Mouse (Mus musculus) ovary, adult 2 months (tissue): ENCODE data around the gene Gm17727. TPM values are rescaled to one million over a fixed set of nuclear protein-coding genes. Genes with fewer than 3 reads are reported as not detected.

Experiments
- polyA plus RNA-seq: library from polyadenylated mRNA; depleted of rRNA; stranded (reverse); fragments of >200 nt; gene quantifications from 2 replicates; pipeline ENCODE4 v1.2.3, GENCODE M21; 2012; rRNA removed

The Gm17727 gene
- not detected in 2 replicates for polyA plus RNA-seq

DNA sequence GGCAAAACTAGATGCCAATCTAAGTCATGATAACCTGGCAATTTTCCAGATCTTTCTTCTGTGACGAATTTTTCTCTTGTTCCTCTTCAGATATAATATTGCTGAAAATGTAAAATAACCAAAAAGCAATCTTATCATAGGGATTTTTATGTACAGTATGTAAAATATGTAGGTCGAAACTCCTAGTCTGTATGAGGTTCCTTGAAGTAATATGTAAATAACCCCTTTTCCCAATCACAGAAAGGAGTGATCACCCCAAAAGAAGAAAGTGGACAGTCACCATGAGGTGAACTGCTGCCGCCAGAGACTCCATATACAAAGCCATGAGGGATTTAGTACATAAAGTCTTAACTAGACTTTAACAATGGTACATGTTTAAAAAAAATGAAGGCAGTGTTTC is at the start of gene Gm17727:
Gene Gm17727 (minus strand): TSS at position 101 of the 400 bp plus-strand sequence.

GRCm38 (mm10) chr9:35790001-35790400 is 12.1 kb upstream of the Gm17727 start, which contains the start of the genes Gm27235 and D730048I06Rik:
Gene Gm27235 (minus strand): TSS chr9:35790101.
Gene D730048I06Rik (minus strand): TSS chr9:35790112.

DNA sequence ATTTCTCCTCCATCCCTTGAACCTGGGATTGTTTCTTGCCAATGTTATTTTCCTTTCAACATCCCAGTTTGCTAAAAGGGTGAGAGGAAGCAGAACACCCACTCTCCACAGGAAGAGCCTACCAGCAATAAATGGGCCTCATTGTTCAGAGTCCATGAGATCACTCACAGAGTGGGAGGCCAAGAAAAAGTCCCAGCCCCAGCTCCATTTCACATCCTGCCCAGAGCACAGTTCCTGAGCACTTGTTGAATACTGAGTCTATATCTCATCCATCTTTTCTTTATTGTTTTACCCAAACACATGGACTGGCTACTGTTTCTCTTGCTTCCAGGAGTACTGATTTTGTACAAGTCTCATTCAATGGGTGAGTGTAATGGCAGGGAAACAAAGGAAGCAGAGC is 37.2 kb downstream of the Gm17727 start, which contains the start of gene Gm17677:
Gene Gm17677 (plus strand): TSS at position 301 of the 400 bp plus-strand sequence.

Other genes with a start within 250 kb of the Gm17727 start
- gene Ddx25, start 219.6 kb downstream of the Gm17727 start, polyA plus RNA-seq, result 0.08 and 0.18 TPM in 2 replicates
- gene Pus3, start 219.5 kb downstream of the Gm17727 start, polyA plus RNA-seq, result 1.1 and 1.2 TPM in 2 replicates
- 0.08 TPM in 1 of 2 replicates, not detected in the other for gene Pate2, start 207.8 kb downstream of the Gm17727 start, polyA plus RNA-seq
- 1.2 and 1.6 TPM in 2 replicates for gene Hyls1, start 207.7 kb downstream of the Gm17727 start, polyA plus RNA-seq
- not detected in 2 replicates for gene Pate4, start 166.2 kb downstream of the Gm17727 start, polyA plus RNA-seq
- not detected in 2 replicates for gene Pate3, start 129.9 kb downstream of the Gm17727 start, polyA plus RNA-seq
- gene Pate1, start 90.7 kb downstream of the Gm17727 start, polyA plus RNA-seq, result not detected in 2 replicates
- gene Gm17677, start 37.1 kb downstream of the Gm17727 start, polyA plus RNA-seq, result not detected in 2 replicates
- not detected in 2 replicates for gene Gm27235, start 12.0 kb upstream of the Gm17727 start, polyA plus RNA-seq
- not detected in 2 replicates for gene D730048I06Rik, start 12.0 kb upstream of the Gm17727 start, polyA plus RNA-seq
- gene 9230110F15Rik, start 66.0 kb upstream of the Gm17727 start, polyA plus RNA-seq, result not detected in 2 replicates
- not detected in 2 replicates for gene 9230113P08Rik, start 130.3 kb upstream of the Gm17727 start, polyA plus RNA-seq